Mouse (Mus musculus): ENCODE data around the gene Hspa12b.

The Hspa12b gene

GRCm38 (mm10) chr2:131128636-131129157 lies 1.6 kb downstream of the Hspa12b start:
- in situ Hi-C loops (cut with MboI, MseI), result no loop called here

DNA sequence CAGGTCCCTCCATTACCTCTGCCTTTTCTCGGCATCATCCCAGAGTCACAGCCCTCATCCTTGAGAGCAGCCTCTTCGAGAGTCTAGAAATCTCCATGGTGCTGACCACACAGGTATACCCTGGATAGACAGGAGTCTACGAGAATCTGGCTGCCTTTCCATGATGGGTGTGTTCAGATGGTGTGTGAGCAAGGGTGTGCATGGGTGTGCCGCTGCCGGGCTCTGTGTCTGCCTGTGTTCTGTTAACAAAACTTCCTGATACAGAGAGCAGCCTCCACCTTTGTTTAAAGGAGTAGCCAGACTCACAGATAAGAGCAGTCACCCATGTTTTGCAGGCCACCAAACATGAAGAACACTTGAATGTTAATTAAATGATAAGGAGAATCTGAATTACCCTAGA lies 2.8 kb downstream of the Hspa12b start:
- in situ Hi-C loops (cut with MboI, MseI), result loop anchor here (10.0 kb wide), 1 partner anchor 1235 kb away; no protein-coding TSS in a partner anchor

DNA sequence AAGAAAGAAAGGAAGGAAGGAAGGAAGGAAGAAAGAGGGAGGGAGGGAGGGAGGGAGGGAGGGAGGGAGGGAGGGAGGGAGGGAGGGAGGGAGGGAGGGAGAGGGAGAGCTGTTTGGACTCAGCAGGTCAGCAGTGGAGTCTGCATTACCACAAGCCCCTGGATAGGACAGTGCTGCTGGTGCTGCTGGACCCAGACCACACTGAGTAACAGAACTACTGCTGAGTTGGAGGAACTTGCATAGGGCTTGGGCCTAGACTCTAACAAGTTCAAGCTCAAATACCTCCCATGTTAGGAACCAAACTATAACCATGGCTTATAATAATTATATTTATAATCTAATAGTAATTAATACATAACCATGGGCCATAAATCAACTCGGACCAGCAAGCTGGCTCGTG lies 3.8 kb downstream of the Hspa12b start:
- in situ Hi-C loops (cut with MboI, MseI), result loop anchor here (10.0 kb wide), 1 partner anchor 1234 kb away; no protein-coding TSS in a partner anchor

DNA sequence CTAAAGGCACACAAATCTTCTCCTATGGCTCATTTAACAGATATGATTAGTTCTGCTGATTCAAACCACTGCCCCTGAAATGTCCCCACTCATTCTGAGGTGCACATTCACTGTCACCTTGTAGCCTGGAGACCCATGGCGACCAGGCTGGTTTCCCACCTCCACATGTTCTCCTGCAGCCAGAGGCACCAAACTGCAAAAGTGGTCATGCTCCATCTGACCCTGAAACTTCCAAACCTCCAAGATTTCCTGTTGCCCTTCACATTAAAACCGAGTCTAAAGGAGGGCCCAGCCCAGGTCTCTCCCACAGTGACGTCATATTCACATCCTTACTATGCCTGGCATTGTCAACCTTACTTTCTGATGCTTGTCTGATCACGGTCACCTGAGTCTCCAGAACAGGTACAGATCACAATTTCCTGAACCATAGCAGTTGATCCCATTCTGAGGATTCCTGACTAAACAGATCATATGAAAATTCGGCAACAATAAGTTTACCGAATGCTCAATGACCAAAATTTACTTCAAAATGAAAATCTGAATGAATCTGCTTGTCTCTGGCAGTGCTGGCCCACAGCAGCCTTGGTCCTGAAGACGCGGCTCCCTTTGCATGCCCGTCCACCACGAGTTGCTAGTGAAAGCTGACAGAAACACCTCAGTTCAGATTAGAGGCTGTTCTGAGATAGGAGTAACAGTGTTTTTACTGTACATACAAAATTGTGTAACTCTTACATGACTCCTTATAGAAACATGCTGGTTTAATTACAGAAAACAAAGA lies 5.2 kb downstream of the Hspa12b start:
- in situ Hi-C loops (cut with MboI, MseI), result loop anchor here (10.0 kb wide), 1 partner anchor 1233 kb away; no protein-coding TSS in a partner anchor

GRCm38 (mm10) chr2:131132930-131133547 lies 6.0 kb downstream of the Hspa12b start, which contains the start of gene Gm11037:
Gene Gm11037, plus strand, starts transcription at chr2:131133497.
- in situ Hi-C loops (cut with MboI, MseI), result loop anchor here (10.0 kb wide), 1 partner anchor 1232 kb away; no protein-coding TSS in a partner anchor

GRCm38 (mm10) chr2:131134381-131134780 lies 7.3 kb downstream of the Hspa12b start:
- in situ Hi-C loops (cut with MboI, MseI), result loop anchor here (10.0 kb wide), 1 partner anchor 1230 kb away; no protein-coding TSS in a partner anchor

DNA sequence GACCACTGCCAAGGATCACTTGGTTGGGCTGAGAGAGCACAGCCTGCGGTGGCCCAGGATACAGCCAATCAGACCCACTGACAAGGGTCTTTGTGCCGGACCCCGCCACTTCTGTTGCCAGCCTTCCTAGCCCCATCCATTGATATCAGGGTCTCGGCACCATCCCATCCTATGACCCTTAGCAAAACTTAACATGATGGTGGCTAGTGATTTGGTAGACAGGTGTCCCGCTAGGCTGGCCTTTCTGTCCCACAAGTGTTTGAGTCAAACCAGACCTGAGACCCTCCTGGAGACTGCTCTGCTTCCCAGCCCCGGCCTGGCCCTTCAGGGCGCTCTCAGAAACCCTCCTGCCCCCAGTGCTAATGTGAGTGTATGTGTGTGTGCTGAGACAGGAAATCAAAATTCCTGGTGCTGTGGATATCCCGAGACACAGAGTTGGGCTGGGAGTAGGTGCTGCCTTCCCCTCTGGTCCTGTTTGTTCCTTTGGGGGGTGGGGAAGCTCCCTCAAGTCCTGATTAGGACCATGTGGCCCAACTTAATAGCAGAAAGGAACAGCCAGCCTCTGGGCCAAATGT lies 7.8 kb downstream of the Hspa12b start:
- in situ Hi-C loops (cut with MboI, MseI), result loop anchor here (10.0 kb wide), 1 partner anchor 1230 kb away; no protein-coding TSS in a partner anchor

DNA sequence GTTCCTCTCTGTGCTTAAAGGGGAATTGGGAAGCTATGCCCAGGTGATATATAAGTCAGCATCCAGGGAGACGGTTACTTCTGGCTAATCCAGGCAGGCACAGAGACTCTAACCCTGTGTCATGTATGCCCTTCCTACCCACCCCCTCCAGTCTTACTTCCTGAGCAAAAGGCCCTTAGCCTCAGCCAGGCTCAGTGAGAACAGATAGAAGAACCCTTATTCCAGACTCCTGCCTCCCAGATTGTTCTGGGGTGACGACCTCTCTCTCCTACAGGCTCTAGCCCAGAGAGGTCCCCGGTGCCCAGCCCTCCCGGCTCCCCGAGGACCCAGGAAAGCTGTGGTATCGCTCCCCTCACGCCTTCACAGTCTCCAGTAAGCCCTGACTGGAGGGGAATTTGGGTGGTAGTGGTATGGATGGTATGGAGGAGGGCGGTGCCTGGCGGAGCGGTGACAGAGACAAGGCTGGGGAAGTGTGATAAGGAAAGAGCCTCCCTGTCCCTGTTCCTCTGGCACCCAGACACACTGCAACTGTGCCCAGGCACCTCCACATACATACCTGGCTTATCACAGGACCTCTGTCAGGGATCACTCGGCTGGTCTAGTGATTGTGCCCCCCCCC lies 8.6 kb downstream of the Hspa12b start:
- in situ Hi-C loops (cut with MboI, MseI), result loop anchor here (10.0 kb wide), 1 partner anchor 1229 kb away; no protein-coding TSS in a partner anchor

GRCm38 (mm10) chr2:131138296-131138695 lies 11.2 kb downstream of the Hspa12b start:
- in situ Hi-C loops (cut with MboI, MseI), result loop anchor here (10.0 kb wide), 1 partner anchor 1227 kb away; no protein-coding TSS in a partner anchor

- in situ Hi-C loops (cut with MboI, MseI), result loop anchor here (10.0 kb wide), 1 partner anchor 1226 kb away; no protein-coding TSS in a partner anchor
Observed at GRCm38 (mm10) chr2:131138760-131139159, 11.7 kb downstream of the Hspa12b start.

DNA sequence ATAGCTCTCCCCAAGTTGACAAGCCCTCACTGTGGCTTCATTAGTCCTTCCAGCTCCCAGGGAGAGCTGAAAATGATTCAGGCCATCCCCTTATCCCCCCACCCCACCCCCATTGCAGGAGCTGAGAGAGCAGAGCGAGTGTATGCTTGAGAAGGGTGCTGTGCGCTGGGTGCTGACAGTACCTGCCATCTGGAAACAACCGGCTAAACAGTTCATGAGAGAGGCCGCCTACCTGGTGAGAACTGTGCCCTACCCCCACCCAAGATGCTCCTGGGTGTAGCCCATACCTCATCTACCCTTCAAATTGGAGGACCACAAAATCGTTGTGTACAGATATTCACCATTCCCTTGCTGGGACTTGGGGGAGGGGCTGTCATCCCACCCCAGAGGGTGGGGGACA lies 12.2 kb downstream of the Hspa12b start:
- in situ Hi-C loops (cut with MboI, MseI), result loop anchor here (10.0 kb wide), 1 partner anchor 1226 kb away; no protein-coding TSS in a partner anchor

- in situ Hi-C loops (cut with MboI, MseI), result loop anchor here (10.0 kb wide), 1 partner anchor 1225 kb away; no protein-coding TSS in a partner anchor
Observed at GRCm38 (mm10) chr2:131139886-131140532, 12.9 kb downstream of the Hspa12b start.

GRCm38 (mm10) chr2:131140533-131140905 lies 13.4 kb downstream of the Hspa12b start:
- in situ Hi-C loops (cut with MboI, MseI), result no loop called here

DNA sequence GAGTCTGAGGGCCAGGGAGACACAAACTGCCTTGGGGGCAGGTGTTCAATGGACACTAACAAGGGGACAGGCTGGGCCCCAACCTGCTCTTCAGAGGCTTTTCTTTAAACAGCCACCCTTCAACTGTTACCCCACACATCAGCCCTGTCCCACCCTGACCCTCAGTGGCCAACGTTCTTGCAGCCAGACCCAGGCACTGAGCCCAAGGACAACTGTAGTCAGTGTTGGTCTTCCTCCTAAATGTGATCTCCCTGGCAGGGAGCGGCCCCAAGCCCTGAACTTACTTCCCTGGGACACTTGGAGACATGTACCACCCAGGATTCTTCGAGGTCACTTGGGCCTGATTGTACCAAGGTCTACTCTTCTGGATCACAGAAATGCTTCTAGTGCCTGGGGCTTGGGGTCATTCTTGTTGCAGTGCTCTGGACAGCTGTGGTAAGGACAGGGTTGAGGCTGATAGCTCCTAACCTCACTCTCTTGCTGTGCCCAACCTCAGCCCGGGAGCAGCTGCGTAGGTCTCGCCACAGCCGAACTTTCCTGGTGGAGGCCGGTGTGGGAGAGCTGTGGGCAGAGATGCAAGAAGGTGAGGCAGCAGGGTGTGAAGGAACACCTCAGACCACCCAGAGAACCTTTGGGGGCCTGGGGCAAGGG lies 14.4 kb downstream of the Hspa12b start:
- in situ Hi-C loops (cut with MboI, MseI), result no loop called here

DNA sequence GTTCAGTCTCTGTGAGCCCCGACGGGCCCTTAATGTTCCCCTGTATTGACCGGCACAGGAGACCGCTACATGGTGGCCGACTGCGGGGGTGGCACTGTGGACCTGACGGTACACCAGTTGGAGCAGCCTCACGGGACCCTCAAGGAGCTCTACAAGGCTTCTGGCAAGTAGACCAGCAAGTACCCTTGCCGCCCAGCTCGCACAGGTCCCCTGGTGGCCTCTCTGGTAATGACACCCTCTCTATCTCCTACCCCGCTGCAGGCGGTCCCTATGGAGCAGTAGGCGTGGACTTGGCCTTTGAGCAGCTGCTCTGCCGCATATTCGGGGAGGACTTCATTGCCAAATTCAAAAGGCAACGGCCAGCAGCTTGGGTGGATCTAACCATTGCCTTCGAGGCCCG lies 15.5 kb downstream of the Hspa12b start:
- in situ Hi-C loops (cut with MboI, MseI), result no loop called here

- in situ Hi-C loops (cut with MboI, MseI), result no loop called here
Observed at GRCm38 (mm10) chr2:131143007-131143780, 16.1 kb downstream of the Hspa12b start.

GRCm38 (mm10) chr2:131145121-131145520 lies 18.0 kb downstream of the Hspa12b start:
- in situ Hi-C loops (cut with MboI, MseI), result no loop called here

DNA sequence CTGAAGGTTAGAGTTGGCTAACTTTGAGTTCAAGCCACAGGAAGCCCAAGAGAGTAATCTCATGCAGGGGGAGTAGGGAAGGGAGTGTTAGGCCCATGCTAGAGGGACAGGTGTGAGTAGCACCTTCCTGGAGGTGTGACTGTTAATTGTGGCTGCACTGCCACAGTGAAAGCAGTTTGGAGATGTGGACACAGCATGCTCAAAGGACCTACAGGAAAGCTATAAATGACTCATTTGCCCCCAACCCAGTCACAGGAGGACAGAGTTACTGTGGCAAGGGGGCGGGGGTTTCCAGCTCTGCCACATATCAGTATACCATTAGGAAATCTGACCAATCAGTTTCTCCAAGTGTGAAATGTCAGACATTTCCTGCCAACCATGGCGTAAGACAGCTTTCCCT lies 18.5 kb downstream of the Hspa12b start:
- in situ Hi-C loops (cut with MboI, MseI), result no loop called here

Data from T-helper 1 cell (primary cell).